In genomic region chr4:131920595-131921351, GRCm38 (mm10) we compare ENCODE assay signal across 9 mouse cellular contexts. TPM values are rescaled to one million over a fixed set of nuclear protein-coding genes. Genes with fewer than 3 reads are reported as not detected.
DNase-seq lines count a peak whose midpoint lies in the region; ATAC-seq and TF ChIP-seq lines count a peak whose summit lies in the region.
"Had no signal": no experiment of that assay in that cellular context is flagged by ENCODE, and none has a peak within 500 bp of the region (broad histone marks: within the 10 kb centered on the region; RNA-seq: fewer than 3 reads in every experiment).

No protein-coding gene starts in this region.

- 1% methylated on average over 69 of the region's 76 CpGs for WGBS in heart, embryonic 11.5 days (ENCODE audit: insufficient replicate concordance)
- WGBS in lung, postnatal 0 days: under 1% methylated on average over 48 of the region's 76 CpGs
- WGBS in stomach, embryonic 15.5 days: under 1% methylated on average over 75 of the region's 76 CpGs

- H3K4me3 ChIP-seq in heart, embryonic 11.5 days (ENCODE audit: low read depth, low read length): peak overlapping the region; percentile 71
- H3K4me3 ChIP-seq in lung, postnatal 0 days (ENCODE audit: low read depth, low read length): peak overlapping the region; percentile 56
- H3K4me3 ChIP-seq in stomach, embryonic 15.5 days (replicated peaks): peak overlapping the region; percentile 61

- ATAC-seq in heart, embryonic 11.5 days (replicated peaks; ENCODE audit: insufficient number of reproducible peaks, low FRiP score, low TSS enrichment): no peak
- ATAC-seq in lung, postnatal 0 days: peak; percentile 22
- ATAC-seq in stomach, embryonic 15.5 days (ENCODE audit: insufficient read depth, low FRiP score, low read depth): peak; percentile 19

- peak overlapping the region; percentile 91 for H3K9ac ChIP-seq in heart, embryonic 11.5 days (ENCODE audit: low read depth, low read length)
- peak overlapping the region; percentile 27 for H3K9ac ChIP-seq in lung, postnatal 0 days (replicated peaks; ENCODE audit: low read depth)
- H3K9ac ChIP-seq in stomach, embryonic 15.5 days: peak overlapping the region; percentile 32

- TF ChIP-seq CTCF in lung, postnatal 0 days (IDR thresholded peaks at IDR 0.05): no peak

- no peak for TF ChIP-seq EP300 in lung, postnatal 0 days (IDR thresholded peaks at IDR 0.05)

- H3K27ac ChIP-seq in heart, embryonic 11.5 days (ENCODE audit: low read depth, low read length): peak overlapping the region; percentile 89
- peak overlapping the region; percentile 57 for H3K27ac ChIP-seq in lung, postnatal 0 days (ENCODE audit: low read length)
- H3K27ac ChIP-seq in stomach, embryonic 15.5 days: peak overlapping the region; percentile 38
- H3K27ac ChIP-seq: macrophage had no signal

- DNase-seq in lung, adult 18-20 months: peak; percentile 39 to 50
- DNase-seq in lung, postnatal 25 days (ENCODE audit: low spot score): no peak
- peak; percentile 81 for DNase-seq in embryo, embryonic 10.5 days (ENCODE audit: low spot score)
- DNase-seq in kidney, adult 9 months: peak; percentile 72
- peak; percentile 62 for DNase-seq in lung, postnatal 0 days (ENCODE audit: low spot score)
- DNase-seq in thymus, postnatal 25 days: no peak

- H3K36me3 ChIP-seq in heart, embryonic 11.5 days (ENCODE audit: control insufficient read depth, insufficient read depth, low read length): peaks cover 6% of the 10 kb centered on the region; the same call in 1 of the 2 replicates
- H3K36me3 ChIP-seq in lung, postnatal 0 days (ENCODE audit: insufficient read depth, low read length): 0 out of 2 replicates have a peak, but pooled peaks cover 10% of the 10 kb centered on the region
- no peaks in the 10 kb centered on the region for H3K36me3 ChIP-seq in stomach, embryonic 15.5 days

- no peaks in the 10 kb centered on the region for H3K9me3 ChIP-seq in heart, embryonic 11.5 days (replicated peaks; ENCODE audit: control insufficient read depth, low read length)
- H3K9me3 ChIP-seq in lung, postnatal 0 days (ENCODE audit: low read length): no peaks in the 10 kb centered on the region
- no peaks in the 10 kb centered on the region for H3K9me3 ChIP-seq in stomach, embryonic 15.5 days

- peaks cover 67% of the 10 kb centered on the region for H3K4me1 ChIP-seq in heart, embryonic 11.5 days (ENCODE audit: control insufficient read depth, insufficient read depth, low read length)
- H3K4me1 ChIP-seq in lung, postnatal 0 days (ENCODE audit: insufficient read depth, low read depth, low read length): no peaks in the 10 kb centered on the region; the same call in 1 of the 2 replicates
- peaks cover 48% of the 10 kb centered on the region for H3K4me1 ChIP-seq in stomach, embryonic 15.5 days

- peak overlapping the region; percentile 86 for H3K4me2 ChIP-seq in heart, embryonic 11.5 days
- H3K4me2 ChIP-seq in lung, postnatal 0 days (replicated peaks; ENCODE audit: low read depth, low read length): peak overlapping the region; percentile 94
- peak overlapping the region; percentile 93 for H3K4me2 ChIP-seq in stomach, embryonic 15.5 days

- H3K27me3 ChIP-seq in heart, embryonic 11.5 days (ENCODE audit: control insufficient read depth, insufficient read depth, low read length): peaks cover 24% of the 10 kb centered on the region
- peaks cover 35% of the 10 kb centered on the region for H3K27me3 ChIP-seq in lung, postnatal 0 days (replicated peaks; ENCODE audit: insufficient read depth, low read length)
- peaks cover 39% of the 10 kb centered on the region for H3K27me3 ChIP-seq in stomach, embryonic 15.5 days (replicated peaks)

RNA-seq across cellular contexts. Expression of gene Tmem200b, which starts 0.8 kb away (rescaled TPM):
- 3.3 and 4.1 TPM in 2 replicates for polyA plus RNA-seq in heart, embryonic 11.5 days (2014; fragmentation: Nextera tagmentation; extraction: Ambion mirVana)
- 1.3 and 1.8 TPM in 2 replicates for polyA plus RNA-seq in lung, postnatal 0 days (2015; fragmentation: Nextera tagmentation; extraction: Ambion mirVana)
- 0.99 and 1.2 TPM in 2 replicates for polyA plus RNA-seq in stomach, embryonic 15.5 days (2015; fragmentation: Nextera tagmentation; extraction: Ambion mirVana)
- polyA plus RNA-seq: macrophage had no signal

RNA-seq across cellular contexts. Expression of gene Srsf4, which starts 47.4 kb away (rescaled TPM):
- 67.9 and 76.7 TPM in 2 replicates for polyA plus RNA-seq in heart, embryonic 11.5 days (2014; fragmentation: Nextera tagmentation; extraction: Ambion mirVana)
- 62.6 TPM in 2 replicates for polyA plus RNA-seq in lung, postnatal 0 days (2015; fragmentation: Nextera tagmentation; extraction: Ambion mirVana)
- 95.1 and 97.8 TPM in 2 replicates for polyA plus RNA-seq in stomach, embryonic 15.5 days (2015; fragmentation: Nextera tagmentation; extraction: Ambion mirVana)

Comparison
In these comparisons a context has a peak if more than half of its experiments do, and no peak if none do; other contexts are left out.
1. DNase-seq: peak in lung, adult 18-20 months (2 of 2), embryo, embryonic 10.5 days (single experiment), kidney, adult 9 months (single experiment) and lung, postnatal 0 days (single experiment); none in lung, postnatal 25 days (single experiment) and thymus, postnatal 25 days (single experiment).
2. H3K27ac ChIP-seq: peak in every context shown above with its lines; median percentile 89 in heart, embryonic 11.5 days; 57 in lung, postnatal 0 days; 38 in stomach, embryonic 15.5 days.
3. H3K9ac ChIP-seq: peak in every context shown above with its lines; median percentile 91 in heart, embryonic 11.5 days; 32 in stomach, embryonic 15.5 days; 27 in lung, postnatal 0 days.
4. Peak in every context shown above with its lines, with median percentiles within 50 percentile points of each other: H3K4me2 ChIP-seq and H3K4me3 ChIP-seq.